In genomic region chr9:13430302-13430701, GRCm38 (mm10) we compare ENCODE assay signal across 12 mouse cellular contexts. TPM values are rescaled to one million over a fixed set of nuclear protein-coding genes. Genes with fewer than 3 reads are reported as not detected.
DNase-seq lines count a peak whose midpoint lies in the region; ATAC-seq and TF ChIP-seq lines count a peak whose summit lies in the region.
"Had no signal": no experiment of that assay in that cellular context is flagged by ENCODE, and none has a peak within 500 bp of the region (broad histone marks: within the 10 kb centered on the region; RNA-seq: fewer than 3 reads in every experiment).

No protein-coding gene starts in this region.

- WGBS in midbrain, embryonic 11.5 days = 83% methylated on average over 6 of the region's 6 CpGs
- WGBS in midbrain, embryonic 16.5 days = 84% methylated on average over 6 of the region's 6 CpGs
- WGBS in lung, embryonic 14.5 days = 42% methylated on average over 6 of the region's 6 CpGs
- 89% methylated on average over 6 of the region's 6 CpGs for WGBS in forebrain, embryonic 10.5 days

- peak; percentile 81 for DNase-seq in midbrain, embryonic 11.5 days (ENCODE audit: low spot score, missing footprints)
- peak; percentile 47 to 48 for DNase-seq in heart, postnatal 10 days
- DNase-seq in lung, embryonic 14.5 days = peak; percentile 48
- DNase-seq in spleen, postnatal 10 days (ENCODE audit: low spot score in 2 of 2) = no peak
- DNase-seq in forebrain, embryonic 10.5 days (ENCODE audit: extremely low spot score, low spot score) = no peak
- no peak for DNase-seq in ovary, postnatal 36 days (ENCODE audit: low spot score)
- DNase-seq in ovary, adult 18-20 months (ENCODE audit: low spot score) = no peak
- DNase-seq: cerebellum, postnatal 25 days; gastrocnemius, postnatal 14 days had no signal

- H3K9me3 ChIP-seq in midbrain, embryonic 11.5 days (ENCODE audit: control insufficient read depth, low read length) = no peaks in the 10 kb centered on the region
- no peaks in the 10 kb centered on the region for H3K9me3 ChIP-seq in midbrain, embryonic 16.5 days (replicated peaks; ENCODE audit: control insufficient read depth, low read length, poor library complexity, severe bottlenecking)
- H3K9me3 ChIP-seq in lung, embryonic 14.5 days (ENCODE audit: low read depth, low read length) = no peaks in the 10 kb centered on the region
- no peaks in the 10 kb centered on the region for H3K9me3 ChIP-seq in forebrain, embryonic 10.5 days

- ATAC-seq in midbrain, embryonic 11.5 days (ENCODE audit: low FRiP score) = no peak
- ATAC-seq in midbrain, embryonic 16.5 days = no peak
- no peak for ATAC-seq in lung, embryonic 14.5 days (ENCODE audit: insufficient read depth)

- H3K9ac ChIP-seq in midbrain, embryonic 11.5 days (ENCODE audit: low read length) = no peak overlapping the region
- no peak overlapping the region for H3K9ac ChIP-seq in midbrain, embryonic 16.5 days (ENCODE audit: low read depth, low read length)
- no peak overlapping the region for H3K9ac ChIP-seq in lung, embryonic 14.5 days

- H3K4me2 ChIP-seq in midbrain, embryonic 11.5 days = no peak overlapping the region
- H3K4me2 ChIP-seq in midbrain, embryonic 16.5 days (ENCODE audit: low read length) = no peak overlapping the region
- H3K4me2 ChIP-seq in lung, embryonic 14.5 days = no peak overlapping the region

- no peaks in the 10 kb centered on the region for H3K36me3 ChIP-seq in midbrain, embryonic 11.5 days (ENCODE audit: control insufficient read depth, insufficient read depth, low read length)
- H3K36me3 ChIP-seq in midbrain, embryonic 16.5 days (ENCODE audit: control insufficient read depth, insufficient read depth, low read length) = no peaks in the 10 kb centered on the region
- H3K36me3 ChIP-seq in lung, embryonic 14.5 days (ENCODE audit: insufficient read depth) = no peaks in the 10 kb centered on the region
- no peaks in the 10 kb centered on the region for H3K36me3 ChIP-seq in forebrain, embryonic 10.5 days (replicated peaks)

- no peak overlapping the region for H3K4me3 ChIP-seq in midbrain, embryonic 11.5 days (ENCODE audit: low read depth, low read length)
- H3K4me3 ChIP-seq in midbrain, embryonic 16.5 days (ENCODE audit: low read depth, low read length) = no peak overlapping the region
- no peak overlapping the region for H3K4me3 ChIP-seq in lung, embryonic 14.5 days (ENCODE audit: low read depth, low read length)
- no peak overlapping the region for H3K4me3 ChIP-seq in forebrain, embryonic 10.5 days

- no peak for TF ChIP-seq CTCF in lung, embryonic 14.5 days (IDR thresholded peaks at IDR 0.05; ENCODE audit: low read depth)

- intact Hi-C loops in heart, postnatal 10 days (cut with DNase I) = no loop called here

- H3K4me1 ChIP-seq in midbrain, embryonic 11.5 days (ENCODE audit: control insufficient read depth, insufficient read depth, low read length) = peaks cover 12% of the 10 kb centered on the region
- H3K4me1 ChIP-seq in midbrain, embryonic 16.5 days (ENCODE audit: control insufficient read depth, insufficient read depth, low read length) = peaks cover 3% of the 10 kb centered on the region
- peaks cover 15% of the 10 kb centered on the region for H3K4me1 ChIP-seq in lung, embryonic 14.5 days (ENCODE audit: insufficient read depth)
- H3K4me1 ChIP-seq in forebrain, embryonic 10.5 days = peaks cover 34% of the 10 kb centered on the region

- H3K27ac ChIP-seq in midbrain, embryonic 11.5 days (ENCODE audit: low read depth, low read length) = no peak overlapping the region
- H3K27ac ChIP-seq in midbrain, embryonic 16.5 days (ENCODE audit: low read length) = no peak overlapping the region
- 0 out of 2 replicates have a peak overlapping the region, but pooled peaks have one; percentile 30 for H3K27ac ChIP-seq in lung, embryonic 14.5 days (ENCODE audit: low read depth)
- no peak overlapping the region for H3K27ac ChIP-seq in forebrain, embryonic 10.5 days

- H3K27me3 ChIP-seq in midbrain, embryonic 11.5 days (ENCODE audit: control insufficient read depth, insufficient read depth, low read length) = no peaks in the 10 kb centered on the region
- no peaks in the 10 kb centered on the region for H3K27me3 ChIP-seq in midbrain, embryonic 16.5 days (ENCODE audit: control insufficient read depth, insufficient read depth, low read depth, low read length)
- H3K27me3 ChIP-seq in lung, embryonic 14.5 days (ENCODE audit: insufficient read depth, low read length) = no peaks in the 10 kb centered on the region
- H3K27me3 ChIP-seq in forebrain, embryonic 10.5 days (ENCODE audit: poor library complexity, severe bottlenecking) = no peaks in the 10 kb centered on the region

RNA-seq across cellular contexts. Expression of gene Gm17571, which starts 16.3 kb away (rescaled TPM):
- not detected in 2 replicates for polyA plus RNA-seq in midbrain, embryonic 11.5 days (2014; fragmentation: Nextera tagmentation; extraction: Ambion mirVana)
- polyA plus RNA-seq in midbrain, embryonic 16.5 days (2015; fragmentation: Nextera tagmentation; extraction: Ambion mirVana) = not detected in 2 replicates
- not detected for total RNA-seq in heart, postnatal 10 days (2021)
- polyA plus RNA-seq in lung, embryonic 14.5 days (2014; fragmentation: Nextera tagmentation; extraction: Ambion mirVana) = not detected in 2 replicates
- polyA plus RNA-seq in forebrain, embryonic 10.5 days (2016; fragmentation: Nextera tagmentation; extraction: Ambion mirVana) = not detected in 2 replicates
- total RNA-seq: gastrocnemius, postnatal 14 days had no signal
- polyA plus RNA-seq: limb, embryonic 14.5 days; urinary bladder, adult 2 months had no signal

Comparison
In these comparisons a context has a peak if more than half of its experiments do, and no peak if none do; other contexts are left out.
1. DNase-seq: peak in midbrain, embryonic 11.5 days (single experiment), heart, postnatal 10 days (2 of 2) and lung, embryonic 14.5 days (single experiment); none in spleen, postnatal 10 days (0 of 2), forebrain, embryonic 10.5 days (single experiment), ovary, postnatal 36 days (single experiment) and ovary, adult 18-20 months (single experiment).